Mouse (Mus musculus) embryonic facial prominence, embryonic 15.5 days (tissue): ENCODE measurements around the gene Pea15a. TPM values are rescaled to one million over a fixed set of nuclear protein-coding genes. Genes with fewer than 3 reads are reported as not detected.

Experiments used
- polyA plus RNA-seq: library from polyadenylated mRNA; unstranded; fragments of >200 nt; fragmentation: Nextera tagmentation; extraction: Ambion mirVana; gene quantifications from 2 replicates; pipeline ENCODE4 v1.2.1, GENCODE M21; 2015

Pea15a gene
- polyA plus RNA-seq, 1 experiment from 2014 or later: 122 TPM

Other genes with a start within 250 kb of the Pea15a start
- gene Vangl2, start 178.4 kb downstream of the Pea15a start, polyA plus RNA-seq: 20.1 and 22.7 TPM in 2 replicates
- gene Nhlh1, start 149.2 kb downstream of the Pea15a start, polyA plus RNA-seq: 2.1 and 2.7 TPM in 2 replicates
- gene Copa, start 124.3 kb downstream of the Pea15a start, polyA plus RNA-seq: 231 and 235 TPM in 2 replicates
- 117 and 121 TPM in 2 replicates for gene Ncstn, start 124.0 kb downstream of the Pea15a start, polyA plus RNA-seq
- gene Pex19, start 80.0 kb downstream of the Pea15a start, polyA plus RNA-seq: 138 and 139 TPM in 2 replicates
- gene Dcaf8, start 58.7 kb downstream of the Pea15a start, polyA plus RNA-seq: 135 and 140 TPM in 2 replicates
- gene Casq1, start 13.1 kb upstream of the Pea15a start, polyA plus RNA-seq: 18.9 and 24.6 TPM in 2 replicates
- not detected in 2 replicates for gene Atp1a4, start 51.6 kb upstream of the Pea15a start, polyA plus RNA-seq
- gene Igsf8, start 54.8 kb upstream of the Pea15a start, polyA plus RNA-seq: 71.9 and 73.4 TPM in 2 replicates
- 4.7 and 5.6 TPM in 2 replicates for gene Atp1a2, start 91.3 kb upstream of the Pea15a start, polyA plus RNA-seq
- 0.14 and 0.28 TPM in 2 replicates for gene Kcnj9, start 122.5 kb upstream of the Pea15a start, polyA plus RNA-seq
- 0.09 and 0.14 TPM in 2 replicates for gene Kcnj10, start 134.4 kb upstream of the Pea15a start, polyA plus RNA-seq
- 5.7 and 5.9 TPM in 2 replicates for gene Pigm, start 169.7 kb upstream of the Pea15a start, polyA plus RNA-seq